Mouse (Mus musculus) urinary bladder, postnatal 36 days (tissue): Measurements from ENCODE around the gene Selplg.

Experiments used
- DNase-seq, 2 experiments: peaks; one replicate each; pipeline ENCODE4 v3.0.0; 2022; ENCODE audit warnings: low spot score in 2 of 2, mixed read lengths in 1 of 2

The Selplg gene

DNA sequence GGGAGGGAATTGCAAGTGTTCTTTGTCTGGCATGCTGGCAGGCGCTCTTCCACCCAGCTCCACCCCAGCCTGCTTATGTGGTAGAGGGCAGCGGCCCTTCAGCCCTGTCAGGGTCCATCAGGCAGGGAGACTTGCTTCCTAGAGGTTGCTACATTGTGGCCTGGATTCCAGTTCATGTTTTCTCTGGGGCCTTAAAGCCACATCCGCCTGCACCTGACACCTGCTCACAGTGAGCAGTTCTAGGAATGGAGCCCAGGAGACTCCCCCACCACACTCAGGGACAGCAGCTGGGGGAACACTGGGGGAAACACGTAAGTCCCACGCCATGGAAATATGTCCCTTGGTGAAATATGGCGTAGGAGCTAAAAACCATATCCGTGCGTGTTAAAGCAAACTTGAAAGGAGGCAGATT, at the start of gene Selplg:
TSS of gene Selplg (minus strand) at position 155 of the 412 bp plus-strand sequence.
- no peak for DNase-seq

DNA sequence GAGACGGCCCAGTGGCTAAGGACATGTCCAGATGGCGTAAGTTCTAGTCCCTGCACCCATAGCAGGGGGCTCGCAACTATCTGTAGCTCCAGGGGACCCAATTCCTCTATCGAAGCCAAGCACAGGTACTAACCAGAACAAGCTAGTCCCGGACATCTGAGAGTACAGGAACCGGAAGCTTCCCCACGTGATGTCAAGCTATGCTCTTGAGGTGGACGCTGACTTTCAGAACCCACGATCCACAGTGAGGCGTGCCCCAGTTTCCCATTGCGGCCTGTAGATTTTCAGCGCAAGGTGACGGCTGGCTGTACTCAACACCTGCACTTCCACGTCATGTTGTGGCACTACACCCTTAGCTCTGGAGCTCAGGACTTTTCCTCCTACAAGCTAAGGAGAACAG, 48.7 kb upstream of the Selplg start:
- no peak for DNase-seq

DNA sequence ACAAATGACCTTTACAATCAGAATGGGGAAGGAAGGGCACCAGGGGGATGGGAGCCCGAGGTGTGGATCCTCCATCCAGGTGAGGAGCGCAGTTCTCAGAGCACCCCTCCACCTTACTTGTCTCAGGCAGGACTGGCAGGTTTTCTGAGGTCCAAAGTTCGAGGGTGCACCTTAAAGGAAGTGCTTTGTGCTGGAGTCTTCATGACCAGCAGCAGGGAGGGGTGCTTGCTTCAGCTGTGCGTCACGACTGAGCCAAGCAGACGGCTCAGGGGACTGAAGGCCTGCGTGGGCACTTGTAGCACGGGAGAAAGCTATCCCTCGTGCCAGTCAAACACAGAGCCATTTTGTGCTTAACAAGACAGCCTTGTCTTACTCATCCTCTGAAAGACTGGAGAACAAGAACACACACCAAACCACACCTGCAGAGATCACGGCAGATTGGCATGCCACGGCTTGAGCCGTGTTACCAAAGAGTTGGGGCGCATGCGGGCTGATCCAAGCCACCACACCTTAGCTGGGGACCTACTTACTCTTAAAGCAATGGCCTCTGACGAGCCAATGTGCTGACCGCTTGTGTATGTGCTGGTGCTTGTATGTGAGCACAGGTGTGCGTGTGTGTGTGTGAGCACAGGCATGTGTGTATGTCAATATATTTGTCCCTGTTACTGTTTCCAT, 46.6 kb upstream of the Selplg start:
- peak; percentile 48 to 65 for DNase-seq

DNA sequence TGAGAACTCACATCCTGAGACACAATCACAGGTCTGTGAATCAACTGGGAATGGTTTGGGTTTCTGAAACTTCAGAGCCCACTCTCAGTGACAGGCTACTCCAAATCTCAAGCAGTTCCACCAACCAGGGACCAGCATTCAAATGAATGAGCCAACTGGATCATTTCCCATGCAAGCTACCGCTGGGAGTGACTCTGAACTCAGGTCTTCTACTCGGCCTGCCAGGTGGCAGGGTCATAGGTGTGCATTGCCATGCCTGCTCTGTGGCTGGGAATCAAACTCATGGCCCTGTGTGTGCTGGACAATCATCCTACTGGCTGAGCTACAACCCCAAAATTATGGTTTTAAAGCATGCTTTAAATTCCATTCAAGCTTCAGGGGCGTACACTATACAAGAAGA, 45.1 kb upstream of the Selplg start:
- DNase-seq: no peak

DNA sequence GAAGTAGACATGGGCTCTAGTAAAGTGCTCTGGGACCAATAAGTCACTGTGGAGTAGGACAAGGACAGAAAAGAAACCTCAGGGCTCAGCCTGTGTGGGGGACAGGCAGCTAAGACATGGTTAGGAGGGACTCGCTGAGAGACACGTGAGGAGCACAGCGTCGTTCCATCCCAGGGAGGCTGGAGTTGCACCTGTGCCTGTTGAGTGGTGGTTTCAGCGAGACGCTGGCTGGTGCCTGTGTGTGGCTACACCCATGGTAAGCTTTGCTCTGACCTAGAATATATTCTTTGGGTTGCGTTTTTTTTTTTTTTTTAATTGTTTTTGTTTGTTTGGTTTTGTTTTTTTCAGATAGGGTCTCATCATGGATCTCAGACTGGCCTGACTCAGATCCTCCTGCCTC, 43.7 kb upstream of the Selplg start:
- no peak for DNase-seq

DNA sequence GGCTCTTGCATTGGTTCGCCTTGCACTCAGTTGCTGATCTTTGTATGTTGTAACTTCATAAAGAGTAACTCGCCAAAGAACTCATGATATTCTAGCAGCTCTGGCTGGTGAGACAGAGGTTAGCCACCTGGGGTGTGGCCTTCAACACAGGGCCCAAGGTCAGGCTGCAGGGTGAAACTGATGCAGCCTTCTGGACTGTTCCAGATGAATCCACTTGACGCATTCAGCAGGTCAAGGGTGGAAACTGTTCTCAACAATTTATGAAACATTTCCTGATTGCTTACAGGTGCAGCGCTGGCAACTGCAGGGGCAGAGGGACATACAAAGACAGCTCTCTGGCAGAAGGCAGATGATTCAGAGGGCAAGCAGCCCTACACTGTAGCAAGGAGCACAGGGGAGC, 43.2 kb upstream of the Selplg start:
- no peak for DNase-seq

DNA sequence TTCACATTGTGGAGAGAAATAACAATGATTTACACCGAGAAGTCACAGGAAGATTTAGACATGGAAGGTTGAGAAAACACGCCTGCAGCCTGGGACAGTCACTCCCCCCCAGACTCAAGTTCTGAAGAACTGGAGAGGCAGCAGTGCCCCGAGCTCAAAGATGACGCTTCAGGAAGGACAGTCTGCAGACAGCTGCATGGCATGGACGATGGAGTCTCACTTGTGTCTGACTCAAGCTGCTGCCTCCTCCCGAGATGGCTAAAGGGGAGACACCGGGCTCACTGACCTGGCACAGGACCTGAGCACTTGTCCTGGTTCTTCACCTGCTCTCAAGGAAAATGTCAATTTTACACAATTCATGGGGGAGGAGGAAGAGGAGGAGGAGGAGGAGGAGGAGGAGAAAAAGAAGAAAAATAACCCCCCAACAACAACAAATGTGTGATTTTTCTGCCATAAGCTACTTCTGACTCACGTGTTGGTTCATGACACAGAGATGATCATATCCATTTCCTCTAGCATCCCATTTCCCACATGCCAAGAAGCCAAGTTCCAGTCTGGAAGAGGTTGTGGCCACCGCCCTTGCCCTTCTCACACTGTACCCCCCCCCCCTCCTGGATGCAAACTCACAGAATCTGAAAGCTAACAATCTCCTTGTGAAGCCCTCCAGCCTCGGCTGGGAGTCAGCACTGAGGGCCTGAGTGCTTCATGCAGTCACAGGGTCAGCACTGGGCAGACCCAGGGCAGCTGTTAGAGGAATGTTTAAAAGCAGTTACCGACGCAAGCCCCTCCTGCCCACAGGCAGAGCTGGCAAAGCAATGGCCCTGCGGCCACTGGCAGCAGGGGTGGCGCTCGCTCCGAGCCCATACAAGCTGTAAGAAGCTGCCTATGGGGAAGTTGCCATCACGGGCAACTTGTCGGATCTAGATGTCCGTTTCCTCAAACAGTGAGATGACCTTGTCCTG, 41.9 kb upstream of the Selplg start:
- DNase-seq: no peak

DNA sequence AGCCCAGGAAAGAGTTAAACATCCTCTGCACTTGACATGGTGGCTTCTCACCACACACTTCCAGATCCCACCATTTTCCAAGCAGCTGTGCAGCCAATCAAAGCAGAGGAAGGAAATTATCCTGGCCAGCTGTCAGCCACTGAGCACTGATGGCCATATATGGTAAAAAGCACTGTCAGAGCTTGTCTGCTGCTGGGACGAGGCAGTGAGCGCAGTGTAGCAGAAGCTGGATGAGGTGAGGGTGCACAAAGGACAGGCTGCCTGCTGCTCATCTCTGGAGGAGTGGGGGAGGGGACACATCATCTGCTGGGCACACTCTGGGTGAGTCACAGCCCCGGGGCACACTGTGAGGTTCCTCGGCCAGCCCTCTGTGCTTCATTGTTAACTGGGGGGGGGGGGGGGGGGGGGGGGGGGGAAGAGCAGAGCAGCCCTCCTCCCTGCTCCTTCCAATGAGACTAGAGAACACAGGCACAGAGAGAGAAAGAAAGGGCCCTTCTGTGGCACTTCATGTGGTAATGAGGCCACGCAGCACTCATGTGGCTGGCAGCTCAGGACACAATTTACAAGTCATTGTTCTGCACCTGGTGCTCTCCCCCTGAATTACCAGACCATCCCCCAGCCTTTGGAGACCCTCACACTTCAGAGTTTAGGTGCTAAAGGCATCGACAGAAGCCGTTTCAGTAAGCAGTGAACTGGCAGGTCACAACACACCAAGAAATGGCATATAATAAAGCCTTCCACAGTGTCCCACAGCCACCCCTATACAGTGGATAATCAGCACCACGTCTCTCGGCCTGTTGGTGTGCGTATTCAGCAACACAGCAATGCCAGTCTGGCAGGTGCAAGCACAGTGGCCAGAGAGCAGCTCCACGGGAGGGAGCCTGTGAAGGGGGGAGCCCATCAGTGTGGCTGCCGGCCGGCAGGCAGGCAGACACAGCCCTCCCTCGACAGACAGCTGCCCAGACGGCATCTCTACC, 40.8 kb upstream of the Selplg start:
- peak in 1 of 2 experiments; percentile 58 for DNase-seq

DNA sequence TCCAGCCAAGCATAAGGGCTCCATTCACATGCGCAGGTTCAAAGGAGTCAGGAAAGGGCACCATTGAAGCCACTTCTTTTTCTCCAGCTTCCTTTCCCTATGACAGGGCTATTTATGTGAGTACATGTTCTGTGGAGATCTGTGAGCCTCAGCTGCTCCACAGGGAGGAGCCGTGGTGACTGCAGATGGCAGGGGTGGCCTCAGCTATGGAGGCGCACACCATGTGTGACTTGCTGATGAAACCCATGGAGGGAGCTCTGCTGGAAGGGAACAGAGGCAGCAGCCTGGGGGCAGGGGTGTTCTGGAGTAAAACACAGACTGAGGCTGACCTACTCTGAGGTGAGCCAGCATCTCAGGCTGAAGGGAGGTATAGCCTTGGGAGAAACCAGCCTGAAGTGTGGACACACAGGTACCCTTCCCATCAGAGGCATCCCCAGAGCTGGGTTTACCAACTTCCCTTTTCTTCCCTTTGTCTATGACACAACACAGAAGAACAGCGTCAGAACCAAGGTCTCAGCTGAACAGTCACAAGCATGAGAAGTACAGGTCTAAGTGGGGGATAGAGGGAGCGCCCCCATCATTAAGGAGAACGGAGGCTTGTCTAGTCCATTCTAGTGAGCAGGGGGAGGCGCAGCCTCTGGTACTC, 39.6 kb upstream of the Selplg start:
- no peak for DNase-seq

DNA sequence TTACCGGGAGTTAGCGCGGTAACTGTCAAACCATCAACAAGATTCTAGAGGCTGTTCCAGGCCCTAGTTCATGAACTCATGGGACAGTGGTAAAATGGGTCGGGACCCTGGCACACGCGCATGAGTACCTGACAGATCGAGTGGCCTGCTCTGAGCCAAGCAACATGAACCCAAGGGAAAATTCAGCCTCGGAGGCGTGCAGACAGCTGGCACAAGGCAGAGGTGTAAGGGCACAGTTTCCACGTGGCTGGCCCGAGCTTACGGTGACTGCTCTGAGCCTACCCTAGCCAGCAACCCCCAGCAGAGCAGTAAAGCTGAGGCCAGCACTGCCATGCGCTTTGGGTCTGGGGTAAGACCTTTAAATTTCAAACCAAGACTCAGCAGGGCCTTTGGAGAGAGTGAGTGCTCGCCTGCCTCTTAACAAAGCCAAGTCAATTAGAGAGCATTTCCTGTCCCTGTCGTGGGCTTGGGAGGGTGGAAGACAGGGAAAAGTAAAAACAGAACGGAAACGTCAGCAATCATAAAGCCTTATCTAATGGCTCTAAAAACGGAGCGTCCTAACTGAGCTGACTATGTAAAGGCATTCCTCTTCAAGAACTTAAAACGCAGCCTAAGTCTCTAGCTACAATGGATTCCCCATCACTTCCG, 38.1 kb upstream of the Selplg start:
- DNase-seq: no peak

DNA sequence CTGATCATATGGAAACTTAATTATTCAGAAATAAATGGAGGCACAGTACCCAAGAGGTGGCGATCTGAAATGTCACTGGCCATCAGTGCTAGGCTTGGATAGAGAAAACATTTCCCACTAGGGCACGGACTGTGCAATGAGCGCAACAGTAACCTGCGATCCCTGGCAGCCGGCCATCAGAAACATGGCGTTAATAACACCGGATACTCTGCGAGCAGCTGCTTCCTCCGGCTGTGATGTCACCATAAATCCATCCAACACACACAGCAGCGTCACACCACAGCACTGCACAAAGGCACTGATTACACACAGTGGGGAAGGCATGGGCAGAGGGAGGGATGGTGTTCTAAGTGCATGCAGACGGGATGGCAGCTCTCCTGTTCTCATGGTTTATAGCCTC, 36.7 kb upstream of the Selplg start:
- DNase-seq: peak in 1 of 2 experiments; percentile 52

DNA sequence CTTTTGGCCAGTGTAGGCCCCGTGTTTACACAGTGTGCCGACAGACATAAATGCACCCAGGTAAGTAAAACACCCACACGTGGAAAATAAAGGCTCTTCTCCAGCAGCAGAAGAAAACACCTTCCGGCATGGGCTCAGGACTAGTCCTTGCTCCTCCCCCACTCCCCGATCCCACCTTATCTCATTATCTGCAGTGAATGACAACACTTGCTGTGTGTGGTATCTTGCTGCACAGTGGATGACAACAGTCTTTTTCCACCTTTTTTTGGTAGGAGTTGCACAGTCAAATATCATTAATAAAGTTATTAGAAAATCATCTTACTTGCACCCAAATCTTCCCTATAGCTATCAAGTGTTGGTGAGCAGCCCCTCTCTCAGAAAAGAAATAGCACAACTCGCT, 32.5 kb upstream of the Selplg start:
- no peak for DNase-seq

DNA sequence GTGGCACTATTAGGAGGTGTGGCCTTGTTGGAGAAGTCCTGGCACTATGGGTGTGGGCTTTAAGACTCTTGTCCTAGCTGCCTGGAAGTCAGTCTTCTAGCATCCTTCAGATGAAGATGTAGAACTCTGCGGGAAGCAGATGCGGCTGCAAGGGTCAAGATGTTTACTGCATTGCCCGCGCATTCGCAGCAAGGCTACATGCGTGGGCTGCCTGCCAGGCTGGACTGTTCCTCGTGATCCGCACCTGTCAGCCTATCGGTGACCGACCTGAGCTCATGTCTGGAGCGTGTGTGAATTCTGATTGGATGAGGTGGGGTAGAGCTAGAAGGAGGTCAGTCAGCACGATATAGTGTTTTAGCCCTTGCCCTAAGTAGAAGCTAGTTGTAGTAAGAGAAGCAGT, 31.6 kb upstream of the Selplg start:
- no peak for DNase-seq

DNA sequence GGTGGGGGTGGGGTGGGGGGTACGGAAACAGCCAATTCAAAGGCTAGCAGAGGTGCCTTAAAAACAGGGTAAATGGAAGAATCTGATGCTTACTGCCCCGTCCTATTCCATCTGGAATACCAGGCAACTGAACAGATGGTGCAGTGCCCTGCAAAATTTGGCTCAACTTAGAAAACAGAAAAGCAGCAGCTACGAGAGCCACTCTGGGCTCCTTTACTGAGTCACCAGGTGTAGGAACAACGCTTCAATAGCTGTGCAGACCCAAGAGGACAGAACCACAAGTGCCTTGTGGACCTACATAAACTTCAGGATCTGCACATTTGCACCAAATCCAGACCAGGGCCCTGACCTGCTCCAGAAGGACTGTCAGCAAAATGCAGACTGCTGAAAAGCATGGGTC, 30.0 kb upstream of the Selplg start:
- DNase-seq: no peak

DNA sequence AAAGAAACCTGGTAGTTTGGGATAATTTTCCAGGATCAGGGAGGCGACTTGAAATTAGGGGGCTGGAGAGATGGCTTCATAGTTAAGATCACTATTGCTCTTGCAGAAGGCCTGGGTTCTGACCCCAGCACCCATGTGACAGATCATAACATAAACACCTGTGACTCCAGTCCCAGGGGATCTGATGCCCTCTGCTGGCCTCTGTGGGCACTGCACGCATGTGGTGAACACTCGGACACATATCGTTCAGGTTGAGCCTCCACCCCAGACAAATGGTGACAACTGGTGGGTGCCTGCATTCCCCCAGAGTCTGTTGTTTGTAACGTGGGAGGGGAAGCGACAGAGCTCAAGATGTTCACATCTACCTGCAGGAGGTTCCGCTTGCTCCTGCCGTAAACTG, 28.9 kb upstream of the Selplg start:
- DNase-seq: no peak

DNA sequence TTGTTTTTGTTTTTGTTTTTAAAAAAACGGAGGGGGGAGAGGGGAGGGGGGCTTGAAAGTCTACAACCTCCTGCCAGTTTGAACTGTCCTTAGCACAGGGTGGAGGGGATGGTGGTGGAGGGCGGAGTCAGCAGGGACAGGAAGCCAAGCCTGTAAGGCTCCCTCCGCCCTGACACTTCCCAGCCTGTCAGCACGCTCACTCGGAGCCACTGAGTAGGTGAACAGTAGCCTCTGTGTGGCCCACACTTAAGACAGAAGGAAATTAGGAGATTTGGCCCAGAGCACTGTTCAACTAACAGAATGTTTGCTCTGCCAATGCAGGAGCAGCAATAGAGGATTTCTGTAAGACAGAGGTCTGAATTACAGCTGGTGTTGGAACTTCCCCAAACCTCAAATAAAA, 26.5 kb upstream of the Selplg start:
- peak in 1 of 2 experiments; percentile 40 for DNase-seq

DNA sequence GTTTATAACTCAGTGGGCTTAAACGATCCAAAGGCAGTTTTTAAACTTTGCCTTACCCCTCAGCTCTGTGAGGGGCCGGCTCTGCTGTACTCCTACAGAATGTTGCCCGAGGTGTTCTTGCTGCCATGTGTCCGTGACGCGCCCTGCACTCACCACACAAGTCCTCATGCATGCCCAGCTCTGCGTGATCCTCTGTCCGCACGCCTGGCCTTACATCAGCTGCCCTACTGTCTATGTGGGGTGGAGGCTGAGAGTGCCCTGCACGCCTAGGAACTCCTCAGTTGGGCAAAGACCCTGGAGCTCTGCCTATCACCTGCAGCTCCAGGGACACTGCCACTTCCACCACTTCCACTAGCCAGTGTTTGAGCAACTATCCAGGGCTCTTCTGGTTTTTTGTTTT, 26.1 kb upstream of the Selplg start:
- DNase-seq: no peak

DNA sequence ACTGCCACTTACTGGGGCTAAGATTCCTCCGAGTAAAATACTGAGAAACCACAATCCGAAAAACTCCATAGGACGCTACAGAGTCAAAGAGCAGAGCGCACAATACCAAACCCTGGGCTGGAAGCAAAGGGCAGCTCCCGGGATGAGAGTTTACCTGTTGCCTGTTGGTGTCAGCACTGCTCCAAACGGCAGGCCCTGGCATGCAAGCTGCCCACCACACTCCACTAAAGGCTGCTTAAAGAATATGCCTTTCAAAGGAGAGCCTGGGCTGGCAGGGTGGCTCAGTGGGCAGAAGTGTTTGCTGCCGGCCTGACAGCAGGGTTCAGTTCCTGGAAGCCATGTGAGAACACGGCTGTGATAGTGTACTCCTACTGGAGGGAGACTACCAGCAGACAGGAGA, 25.2 kb upstream of the Selplg start:
- no peak for DNase-seq

DNA sequence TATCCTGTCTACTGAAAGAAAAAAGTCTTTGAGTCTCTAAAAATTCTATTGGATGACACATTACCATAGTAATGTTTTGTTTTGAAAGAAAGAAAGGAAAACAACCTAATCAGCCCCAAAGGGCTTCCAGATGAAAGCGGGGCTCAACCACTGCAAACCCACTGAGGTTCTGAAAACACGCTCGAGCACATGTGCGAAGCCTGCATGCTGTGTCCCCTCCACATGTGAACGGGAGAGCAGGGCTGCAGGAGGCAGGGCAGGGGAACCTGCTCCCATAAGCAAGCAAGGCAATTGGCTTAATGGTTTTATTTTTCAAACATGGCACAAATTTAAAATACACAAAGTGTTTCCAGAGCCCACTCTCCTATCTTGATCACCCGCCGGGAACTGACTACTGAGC, 24.2 kb upstream of the Selplg start:
- DNase-seq: no peak

DNA sequence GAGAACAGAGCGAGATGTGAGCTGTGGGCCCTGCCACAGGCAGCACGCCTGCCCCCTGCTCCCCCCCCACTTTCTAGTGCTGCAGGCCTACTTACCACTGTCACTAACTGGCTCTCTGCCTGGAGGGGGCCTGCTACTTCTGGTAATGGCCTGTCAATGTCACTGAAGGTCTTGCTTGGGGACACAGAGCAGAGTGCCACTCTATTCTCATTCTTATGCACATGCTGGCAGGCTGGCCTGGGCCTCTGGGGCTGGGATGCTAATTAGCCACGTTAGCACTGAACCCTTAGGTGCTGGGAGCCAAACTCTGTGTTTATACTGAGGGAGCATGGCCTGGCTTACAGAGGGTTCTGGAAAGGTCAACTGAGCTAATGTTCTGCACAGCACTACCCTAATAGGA, 23.3 kb upstream of the Selplg start:
- no peak for DNase-seq

DNA sequence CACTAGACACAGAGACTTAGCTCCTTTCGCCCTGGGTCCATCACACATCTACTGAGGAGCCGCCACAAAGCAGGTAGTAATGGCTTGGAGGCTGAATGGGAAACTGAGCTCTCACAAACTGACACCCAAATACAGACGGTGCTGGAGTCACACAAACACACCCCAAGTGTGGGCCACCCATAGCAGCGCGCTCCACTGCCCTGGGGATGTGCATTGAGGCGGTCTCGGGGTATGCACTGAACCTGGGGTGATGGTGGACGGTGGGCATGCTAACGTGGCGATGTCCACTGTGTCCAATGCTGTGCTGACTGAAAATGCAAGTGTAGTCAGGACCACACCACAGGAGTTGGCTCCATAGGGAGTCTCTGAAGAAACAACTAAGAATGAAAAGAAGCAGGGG, 22.7 kb upstream of the Selplg start:
- no peak for DNase-seq
